Mouse (Mus musculus) forebrain, embryonic 11.5 days (tissue): Measurements from ENCODE around the gene Tsc22d2. TPM values are rescaled to one million over a fixed set of nuclear protein-coding genes. Genes with fewer than 3 reads are reported as not detected.
"Not testable (repeated sequence)": the region's sequence is repeated elsewhere in the genome, so short reads cannot be mapped to it uniquely, and the experiment has no call there.

ENCODE experiments used
- ATAC-seq: fragments of 200-750 bp; cut with Nextera tagmentation; replicated peaks from 2 replicates; pipeline ENCODE4 v1.8.0; 2017; ENCODE audit warnings: moderate TSS enrichment; ENCODE audit not compliant: low FRiP score
- DNase-seq: peaks from one replicate; pipeline ENCODE4 v3.0.0-alpha.2; 2017; ENCODE audit warnings: low spot score
- H3K27ac ChIP-seq: fragments of 300-500 bp; sonication (generic); 2 replicates; pipeline ENCODE4 v1.5.1; 2014; ENCODE audit warnings: low read depth, low read length
- H3K27me3 ChIP-seq: fragments of 300-500 bp; sonication (generic); 2 replicates; pipeline ENCODE4 v1.6.1; 2014; ENCODE audit warnings: mild to moderate bottlenecking, low read length, mixed read lengths; ENCODE audit not compliant: control insufficient read depth, insufficient read depth
- H3K36me3 ChIP-seq: fragments of 300-500 bp; sonication (generic); 2 replicates; pipeline ENCODE4 v1.6.1; 2014; ENCODE audit warnings: mild to moderate bottlenecking, low read length, moderate library complexity, mixed read lengths; ENCODE audit not compliant: control insufficient read depth, insufficient read depth
- H3K4me1 ChIP-seq: fragments of 300-500 bp; sonication (generic); replicated peaks from 2 replicates; pipeline ENCODE4 v1.6.1; 2014; ENCODE audit warnings: low read length, mixed read lengths; ENCODE audit not compliant: control insufficient read depth, insufficient read depth
- H3K4me2 ChIP-seq: fragments of 300-500 bp; sonication (generic); 2 replicates; pipeline ENCODE4 v1.6.1; 2014; ENCODE audit warnings: low read depth, mild to moderate bottlenecking, low read length, moderate library complexity, mixed read lengths; ENCODE audit not compliant: severe bottlenecking
- H3K4me3 ChIP-seq: fragments of 300-500 bp; sonication (generic); 2 replicates; pipeline ENCODE4 v1.5.1; 2014; ENCODE audit warnings: low read depth, low read length
- H3K9ac ChIP-seq: fragments of 300-500 bp; sonication (generic); 2 replicates; pipeline ENCODE4 v1.6.1; 2014; ENCODE audit warnings: low read length
- H3K9me3 ChIP-seq: fragments of 300-500 bp; sonication (generic); 2 replicates; pipeline ENCODE4 v1.6.1; 2016; ENCODE audit warnings: low read length, mixed read lengths; ENCODE audit not compliant: control insufficient read depth
- WGBS: fragments of 180-500 bp; shearing (Covaris S2); extraction: QIAGEN DNeasy Blood & Tissue Kit; methylation state at CpG from one replicate; pipeline ENCODE4 v1.1.7; 2014; 5-methylcytosine and 5-hydroxymethylcytosine counted together
- polyA plus RNA-seq: library from polyadenylated mRNA; unstranded; fragments of >200 nt; fragmentation: Nextera tagmentation; extraction: Ambion mirVana; gene quantifications from 2 replicates; pipeline ENCODE4 v1.2.1, GENCODE M21; 2014

The Tsc22d2 gene
- polyA plus RNA-seq, 1 experiment from 2014 or later, result 12.5 TPM

- no peak overlapping the region for H3K4me2 ChIP-seq
- no peak overlapping the region for H3K27ac ChIP-seq
- WGBS, result 91% methylated on average over 4 of the region's 4 CpGs
- no peaks in the 10 kb centered on the region for H3K36me3 ChIP-seq
- no peaks in the 10 kb centered on the region for H3K27me3 ChIP-seq
- ATAC-seq (no peak), DNase-seq (no peak)
- no peak overlapping the region for H3K9ac ChIP-seq
- no peaks in the 10 kb centered on the region for H3K4me1 ChIP-seq
- H3K9me3 ChIP-seq, result no peaks in the 10 kb centered on the region
- H3K4me3 ChIP-seq, result no peak overlapping the region
These were observed 40.1 kb downstream of the Tsc22d2 start for GRCm38 (mm10) chr3:58454414-58455205.

GRCm38 (mm10) chr3:58455255-58455654 is 40.7 kb downstream of the Tsc22d2 start:
- DNase-seq (no peak), ATAC-seq (no peak)
- Histone ChIP-seq H3K9ac (no peak overlapping the region), H3K9me3 (no peaks in the 10 kb centered on the region), H3K36me3 (no peaks in the 10 kb centered on the region), H3K4me3 (no peak overlapping the region), H3K4me1 (no peaks in the 10 kb centered on the region), H3K27me3 (no peaks in the 10 kb centered on the region), H3K27ac (no peak overlapping the region), H3K4me2 (no peak overlapping the region)
- WGBS, result 84% methylated on average over 3 of the region's 3 CpGs

GRCm38 (mm10) chr3:58469655-58470437 is 55.3 kb downstream of the Tsc22d2 start:
- no peak overlapping the region for H3K9ac ChIP-seq
- no peak overlapping the region for H3K4me2 ChIP-seq
- H3K4me3 ChIP-seq, result no peak overlapping the region
- H3K9me3 ChIP-seq, result no peaks in the 10 kb centered on the region
- 88% methylated on average over 9 of the region's 9 CpGs for WGBS
- DNase-seq (no peak), ATAC-seq (no peak)
- no peaks in the 10 kb centered on the region for H3K27me3 ChIP-seq
- no peaks in the 10 kb centered on the region for H3K4me1 ChIP-seq
- no peak overlapping the region for H3K27ac ChIP-seq
- H3K36me3 ChIP-seq, result no peaks in the 10 kb centered on the region

GRCm38 (mm10) chr3:58475298-58475697 is 60.8 kb downstream of the Tsc22d2 start:
- not testable (repeated sequence) for DNase-seq, H3K4me1 ChIP-seq, H3K4me2 ChIP-seq, H3K9me3 ChIP-seq, H3K4me3 ChIP-seq, ATAC-seq, H3K27ac ChIP-seq, H3K27me3 ChIP-seq, H3K36me3 ChIP-seq, H3K9ac ChIP-seq
- 92% methylated on average over 1 of the region's 1 CpGs for WGBS

- no peak for DNase-seq
- no peak overlapping the region for H3K4me2 ChIP-seq
- no peak overlapping the region for H3K27ac ChIP-seq
- H3K4me3 ChIP-seq, result no peak overlapping the region
- WGBS, result 92% methylated on average over 2 of the region's 2 CpGs
- no peaks in the 10 kb centered on the region for H3K4me1 ChIP-seq
- H3K36me3 ChIP-seq, result no peaks in the 10 kb centered on the region
- H3K9ac ChIP-seq, result no peak overlapping the region
- H3K9me3 ChIP-seq, result no peaks in the 10 kb centered on the region
- H3K27me3 ChIP-seq, result no peaks in the 10 kb centered on the region
- ATAC-seq, result no peak
These were observed 64.4 kb downstream of the Tsc22d2 start for GRCm38 (mm10) chr3:58478755-58479455.

- ATAC-seq, result no peak
- no peak for DNase-seq
These were observed 71.4 kb downstream of the Tsc22d2 start for GRCm38 (mm10) chr3:58485883-58486282.

GRCm38 (mm10) chr3:58487121-58487520 is 72.6 kb downstream of the Tsc22d2 start:
- Histone ChIP-seq H3K4me3 (no peak overlapping the region), H3K4me1 (no peaks in the 10 kb centered on the region), H3K36me3 (no peaks in the 10 kb centered on the region), H3K27ac (no peak overlapping the region), H3K27me3 (no peaks in the 10 kb centered on the region), H3K4me2 (no peak overlapping the region), H3K9ac (no peak overlapping the region), H3K9me3 (no peaks in the 10 kb centered on the region)
- WGBS, result 75% methylated on average over 3 of the region's 3 CpGs
- DNase-seq (no peak), ATAC-seq (no peak)

More at GRCm38 (mm10) chr3:58485883-58486282, 71.4 kb downstream of the Tsc22d2 start:
- Histone ChIP-seq H3K27ac (no peak overlapping the region), H3K4me3 (no peak overlapping the region), H3K27me3 (no peaks in the 10 kb centered on the region), H3K36me3 (no peaks in the 10 kb centered on the region), H3K4me2 (no peak overlapping the region), H3K9me3 (no peaks in the 10 kb centered on the region), H3K9ac (no peak overlapping the region), H3K4me1 (no peaks in the 10 kb centered on the region)
- 76% methylated on average over 7 of the region's 7 CpGs for WGBS

GRCm38 (mm10) chr3:58487999-58488775 is 73.7 kb downstream of the Tsc22d2 start:
- H3K4me2 ChIP-seq, result no peak overlapping the region
- DNase-seq (no peak), ATAC-seq (no peak)
- H3K9ac ChIP-seq, result no peak overlapping the region
- no peaks in the 10 kb centered on the region for H3K36me3 ChIP-seq
- 81% methylated on average over 7 of the region's 8 CpGs for WGBS
- no peaks in the 10 kb centered on the region for H3K4me1 ChIP-seq
- H3K9me3 ChIP-seq, result no peaks in the 10 kb centered on the region
- H3K27ac ChIP-seq, result no peak overlapping the region
- H3K4me3 ChIP-seq, result no peak overlapping the region
- no peaks in the 10 kb centered on the region for H3K27me3 ChIP-seq
